Mouse (Mus musculus) small intestine, adult 2 months (tissue): ENCODE results near the gene Dact3. TPM values are rescaled to one million over a fixed set of nuclear protein-coding genes. Genes with fewer than 3 reads are reported as not detected.
A peak's percentile ranks its signal among the peaks of the same experiment; 100 is the strongest.

Source experiments
- H3K27ac ChIP-seq: fragments of 200-500 bp; 2 replicates; pipeline ENCODE4 v1.5.1; 2012; ENCODE audit warnings: low read depth, low read length, control low read depth, inconsistent platforms; ENCODE audit not compliant: insufficient read depth
- H3K27me3 ChIP-seq: fragments of 200-500 bp; 2 replicates; pipeline ENCODE4 v1.6.1; 2012; ENCODE audit warnings: mild to moderate bottlenecking, moderate library complexity, low read length, inconsistent platforms; ENCODE audit not compliant: control insufficient read depth, insufficient read depth
- H3K36me3 ChIP-seq: fragments of 200-500 bp; 2 replicates; pipeline ENCODE4 v1.6.1; 2012; ENCODE audit warnings: mild to moderate bottlenecking, low read length, control low read depth, inconsistent platforms; ENCODE audit not compliant: control insufficient read depth, insufficient read depth
- H3K4me1 ChIP-seq: fragments of 200-500 bp; 2 replicates; pipeline ENCODE4 v1.6.1; 2012; ENCODE audit warnings: low read length, inconsistent platforms, mixed read lengths; ENCODE audit not compliant: control insufficient read depth, insufficient read depth, insufficient read length
- H3K4me3 ChIP-seq: fragments of 200-500 bp; 2 replicates; pipeline ENCODE4 v1.5.1; 2012; ENCODE audit warnings: low read depth, mild to moderate bottlenecking, control low read depth, inconsistent platforms, low read length, moderate library complexity
- CTCF ChIP-seq: fragments of 200-500 bp; IDR thresholded peaks from 2 replicates; pipeline ENCODE4 v1.5.1; 2012; ENCODE audit warnings: low read depth, mild to moderate bottlenecking, control low read depth, inconsistent platforms, low read length, moderate library complexity, mixed read lengths; ENCODE audit not compliant: insufficient replicate concordance, insufficient read length; ENCODE audit errors: extremely low read depth
- POLR2A ChIP-seq: fragments of 200-500 bp; IDR thresholded peaks from 2 replicates; pipeline ENCODE4 v1.6.1; 2012; ENCODE audit warnings: low read depth, mild to moderate bottlenecking, control low read depth, inconsistent platforms, low read length, moderate library complexity
- WGBS: fragments of 180-500 bp; shearing (Covaris S2); methylation state at CpG from one replicate; pipeline ENCODE4 v1.1.7; 2018; 5-methylcytosine and 5-hydroxymethylcytosine counted together
- polyA plus RNA-seq: library from polyadenylated mRNA; depleted of rRNA; stranded (reverse); fragments of >200 nt; gene quantifications from 2 replicates; pipeline ENCODE4 v1.2.3, GENCODE M21; 2012

The Dact3 gene
- polyA plus RNA-seq, 1 experiment: 21.6 TPM

DNA sequence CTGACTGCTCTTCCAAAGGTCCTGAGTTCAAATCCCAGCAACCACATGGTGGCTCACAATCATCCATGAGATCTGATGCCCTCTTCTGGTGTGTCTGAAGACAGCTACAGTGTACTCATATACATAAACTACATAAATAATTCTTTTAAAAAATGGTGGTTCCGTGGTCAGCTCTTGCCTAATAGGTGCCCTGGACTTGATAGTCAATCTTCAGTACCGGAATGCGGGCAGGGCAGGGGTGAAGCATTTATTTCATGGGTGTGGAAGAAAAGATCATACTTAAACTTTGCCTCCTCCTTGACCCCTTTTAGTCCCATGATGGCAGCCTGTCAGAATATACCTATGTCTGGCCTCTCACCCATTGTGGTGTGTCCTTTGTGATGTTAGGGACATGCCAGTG lies 36.8 kb downstream of the Dact3 start:
- H3K4me1 ChIP-seq: no peaks in the 10 kb centered on the region; the same call in 1 of the 2 replicates
- H3K27ac ChIP-seq: no peak overlapping the region
- H3K36me3 ChIP-seq: peaks cover 25% of the 10 kb centered on the region
- H3K4me3 ChIP-seq: no peak overlapping the region
- WGBS: 66% methylated on average over 3 of the region's 3 CpGs
- H3K27me3 ChIP-seq: no peaks in the 10 kb centered on the region
- TF ChIP-seq CTCF (no peak), POLR2A (no peak)

DNA sequence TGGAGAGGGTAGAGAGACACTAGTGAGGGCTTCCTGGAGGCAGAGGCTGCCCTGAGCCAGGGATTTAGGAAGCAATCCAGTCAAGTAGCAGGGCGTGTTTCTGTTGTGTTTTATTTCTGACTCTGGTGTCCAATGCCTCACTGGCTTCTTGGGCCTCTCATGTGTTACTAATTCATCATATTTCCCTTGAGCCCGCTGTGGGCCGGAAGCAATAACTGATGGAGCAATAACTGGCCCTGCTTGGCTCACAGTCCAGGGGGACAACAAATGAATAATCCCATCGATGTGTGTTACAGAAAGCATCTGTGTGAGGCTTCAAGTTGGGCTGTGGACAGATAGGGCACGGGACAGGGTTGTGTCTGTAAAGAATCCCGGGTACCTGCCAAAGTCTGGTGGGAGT lies 37.2 kb downstream of the Dact3 start:
- no peak overlapping the region for H3K27ac ChIP-seq
- no peak overlapping the region for H3K4me3 ChIP-seq
- H3K36me3 ChIP-seq: peaks cover 30% of the 10 kb centered on the region
- TF ChIP-seq POLR2A: no peak
- TF ChIP-seq CTCF: no peak
- 79% methylated on average over 6 of the region's 6 CpGs for WGBS
- no peaks in the 10 kb centered on the region for H3K27me3 ChIP-seq
- H3K4me1 ChIP-seq: no peaks in the 10 kb centered on the region; the same call in 1 of the 2 replicates

DNA sequence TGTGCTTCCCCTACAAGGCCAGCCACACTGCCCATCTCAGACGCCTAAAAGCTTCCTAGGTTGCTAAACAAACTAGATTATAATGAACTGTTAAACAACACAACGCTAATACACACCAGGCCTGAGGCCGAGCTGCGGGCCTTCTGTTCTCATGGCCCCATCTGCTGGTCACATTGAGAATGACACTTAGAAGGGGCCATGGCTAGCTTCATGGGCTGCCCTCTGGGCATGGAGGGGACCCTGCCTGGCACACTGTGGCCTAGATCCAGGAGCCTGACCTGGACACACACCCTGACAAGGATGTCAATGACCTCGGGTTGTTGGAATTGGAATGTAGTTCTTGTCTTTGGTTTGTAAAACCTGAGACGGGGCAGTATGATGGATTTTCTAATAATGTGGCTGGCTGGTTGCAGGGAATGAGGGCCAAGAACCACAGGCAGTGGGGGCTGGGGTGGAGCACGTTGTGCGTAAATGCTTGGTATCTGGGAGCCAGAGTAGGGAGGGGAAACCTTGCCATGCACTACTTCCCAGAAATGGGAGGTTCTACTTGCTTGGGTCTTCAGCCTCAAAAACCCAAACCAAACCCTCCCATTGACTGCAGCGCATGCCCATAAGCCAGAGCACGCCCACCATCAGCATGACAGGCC lies 38.8 kb downstream of the Dact3 start:
- no peak overlapping the region for H3K4me3 ChIP-seq
- TF ChIP-seq POLR2A (no peak), CTCF (peak; percentile 91)
- H3K27me3 ChIP-seq: no peaks in the 10 kb centered on the region
- 31% methylated on average over 10 of the region's 10 CpGs for WGBS
- H3K4me1 ChIP-seq: no peaks in the 10 kb centered on the region
- no peak overlapping the region for H3K27ac ChIP-seq
- H3K36me3 ChIP-seq: peaks cover 45% of the 10 kb centered on the region

DNA sequence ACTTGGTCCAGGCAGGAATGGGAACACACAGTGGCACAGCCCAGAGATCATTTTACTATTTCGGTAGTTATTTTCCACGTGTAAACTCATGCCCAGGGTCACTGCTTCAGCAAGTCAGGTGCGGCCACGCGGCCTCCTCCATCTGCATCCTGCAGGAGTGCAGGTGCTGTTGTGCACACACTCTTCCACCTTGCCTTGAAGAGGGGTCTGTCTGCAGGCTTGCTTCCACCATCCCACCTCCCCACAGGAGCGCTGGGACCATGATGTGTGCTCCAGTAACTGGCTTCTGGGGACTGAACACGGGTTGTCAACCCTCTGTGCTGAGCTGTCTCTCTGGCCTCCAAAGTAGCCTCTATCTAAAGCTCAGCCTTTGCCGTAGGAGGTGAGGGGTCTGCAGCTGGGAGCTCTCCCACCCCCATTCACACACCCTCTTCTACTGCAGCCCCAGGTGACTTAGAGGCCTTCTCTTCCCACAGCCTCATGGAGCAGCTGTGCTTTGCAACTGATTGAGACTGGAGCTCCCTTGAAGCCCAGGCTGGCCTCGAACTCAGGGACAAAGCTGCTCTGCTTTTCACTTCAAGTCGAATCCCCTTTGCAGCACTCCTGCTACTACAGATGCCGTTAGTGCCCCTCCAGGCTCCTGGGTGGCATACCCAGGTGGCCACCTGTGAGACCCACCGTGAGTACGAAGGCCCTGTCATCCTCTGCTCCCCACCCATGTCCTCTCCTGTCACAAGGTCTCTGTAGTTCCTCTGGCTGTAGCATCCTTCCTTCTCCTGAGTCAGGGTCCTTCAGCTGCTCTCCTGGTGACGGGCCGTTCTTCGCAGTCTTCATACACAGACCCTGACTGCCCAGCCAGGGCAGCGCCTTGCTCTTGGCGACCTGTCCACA lies 39.6 kb downstream of the Dact3 start:
- H3K27ac ChIP-seq: no peak overlapping the region
- peaks cover 47% of the 10 kb centered on the region for H3K36me3 ChIP-seq
- no peaks in the 10 kb centered on the region; the same call in 1 of the 2 replicates for H3K4me1 ChIP-seq
- 85% methylated on average over 18 of the region's 18 CpGs for whole genome bisulfite sequencing
- TF ChIP-seq CTCF: no peak
- no peak for TF ChIP-seq POLR2A
- H3K4me3 ChIP-seq: no peak overlapping the region
- H3K27me3 ChIP-seq: no peaks in the 10 kb centered on the region

DNA sequence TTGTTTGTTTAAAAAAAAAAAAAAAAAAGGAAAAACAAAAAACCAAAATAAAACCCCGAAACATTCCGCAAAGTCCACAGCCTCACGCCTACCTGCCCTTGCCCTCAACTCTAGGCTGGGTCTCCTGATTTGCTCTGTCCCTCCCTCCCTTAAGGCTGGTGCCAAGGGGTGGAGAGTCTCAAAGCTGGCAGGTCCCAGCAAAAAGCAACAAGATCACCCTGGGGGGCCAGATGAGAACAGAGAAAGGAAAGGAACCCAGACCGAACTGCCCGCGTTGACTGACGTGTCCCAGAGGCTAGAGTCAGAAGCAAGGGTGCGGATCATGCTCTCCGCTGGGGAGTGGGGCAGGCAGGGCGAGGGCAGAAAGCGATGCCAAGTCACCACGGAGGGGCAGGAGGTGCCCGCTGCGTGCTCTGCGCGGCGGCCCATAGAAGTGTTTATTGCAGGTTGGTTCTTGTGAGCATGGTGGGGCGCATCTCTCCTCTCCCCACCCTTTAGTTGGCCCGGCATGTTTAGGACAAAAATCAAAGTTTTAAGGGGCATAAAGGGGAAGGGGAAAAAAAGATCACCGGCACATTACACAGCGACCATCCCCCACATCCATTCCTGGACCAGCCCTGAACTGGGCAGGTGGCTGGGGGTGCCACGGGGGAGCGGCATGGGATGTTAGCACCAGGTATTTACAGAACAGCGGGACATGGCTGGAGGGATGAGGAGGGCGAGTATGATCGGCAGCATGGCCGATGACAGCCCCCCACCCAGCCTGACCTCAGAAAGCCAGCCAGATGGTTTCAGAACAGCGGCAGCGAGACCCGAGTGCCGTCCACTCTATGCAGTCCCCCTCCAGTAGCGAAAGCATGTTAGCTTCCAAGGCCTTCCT lies 40.6 kb downstream of the Dact3 start:
- WGBS: 92% methylated on average over 32 of the region's 32 CpGs
- TF ChIP-seq POLR2A: no peak
- no peak for TF ChIP-seq CTCF
- H3K27me3 ChIP-seq: no peaks in the 10 kb centered on the region
- no peak overlapping the region for H3K27ac ChIP-seq
- H3K36me3 ChIP-seq: peaks cover 51% of the 10 kb centered on the region
- no peak overlapping the region for H3K4me3 ChIP-seq
- H3K4me1 ChIP-seq: peaks cover 4% of the 10 kb centered on the region

DNA sequence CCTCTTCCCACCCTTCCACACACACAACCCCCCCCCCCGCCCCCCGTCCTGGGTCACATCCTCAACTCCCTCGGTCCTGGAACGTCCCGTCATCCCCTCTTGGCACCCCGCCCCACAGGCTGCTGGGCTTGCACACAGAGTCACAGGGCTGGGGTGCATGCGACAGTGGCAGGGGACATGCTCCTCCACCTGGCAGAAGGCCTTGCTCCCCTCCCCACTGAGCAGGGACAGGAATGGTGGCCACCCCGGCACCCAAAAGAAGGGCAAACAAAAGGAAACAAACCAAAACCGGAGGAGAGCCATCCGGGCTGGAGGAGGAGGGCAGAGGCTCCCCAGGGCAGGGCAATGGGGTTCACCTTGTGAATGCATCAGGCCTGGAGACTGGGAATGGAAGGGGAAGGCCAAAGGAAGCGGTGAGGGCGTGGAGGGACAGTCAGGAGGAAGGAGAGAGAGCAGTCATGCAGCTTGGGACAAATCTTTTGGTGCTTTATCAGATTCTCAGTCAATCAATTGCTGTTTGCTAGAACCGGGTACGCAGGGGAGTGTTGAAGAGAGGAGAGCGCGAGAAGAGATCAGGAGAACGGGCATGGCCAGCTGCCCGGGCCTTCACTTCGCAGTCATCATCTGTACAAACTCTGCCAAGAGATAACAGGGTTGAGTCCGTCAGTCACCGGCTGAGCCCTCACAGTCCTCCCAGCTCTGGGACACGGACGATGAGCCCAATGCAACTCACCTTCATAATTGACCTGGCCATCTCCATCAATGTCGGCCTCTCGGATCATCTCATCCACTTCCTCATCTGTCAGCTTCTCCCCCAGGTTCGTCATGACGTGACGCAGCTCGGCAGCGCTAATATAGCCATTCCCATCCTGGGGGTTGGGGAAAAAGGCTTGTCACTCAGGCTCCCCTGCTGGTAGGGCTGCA lies 41.5 kb downstream of the Dact3 start:
- no peak overlapping the region for H3K4me3 ChIP-seq
- no peak overlapping the region for H3K27ac ChIP-seq
- peaks cover 51% of the 10 kb centered on the region for H3K36me3 ChIP-seq
- WGBS: 74% methylated on average over 30 of the region's 30 CpGs
- TF ChIP-seq CTCF (no peak), POLR2A (no peak)
- no peaks in the 10 kb centered on the region for H3K27me3 ChIP-seq
- H3K4me1 ChIP-seq: peaks cover 13% of the 10 kb centered on the region

DNA sequence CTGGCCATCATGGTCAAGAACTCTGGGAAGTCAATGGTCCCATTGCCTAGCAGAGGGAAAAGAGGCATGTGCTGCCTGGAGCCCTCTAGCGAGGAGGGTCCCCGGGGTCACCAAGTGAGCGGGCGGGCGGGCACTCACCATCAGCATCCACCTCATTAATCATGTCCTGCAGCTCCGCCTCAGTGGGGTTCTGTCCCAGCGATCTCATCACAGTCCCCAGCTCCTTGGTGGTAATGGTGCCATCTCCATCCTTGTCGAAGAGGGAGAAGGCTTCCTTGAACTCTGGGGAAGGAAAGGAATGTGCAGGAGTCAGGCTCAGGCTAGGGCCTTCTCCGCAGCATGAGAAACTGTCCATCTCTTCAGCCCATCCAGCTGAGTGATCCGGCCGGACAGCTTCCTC lies 42.3 kb downstream of the Dact3 start:
- H3K27me3 ChIP-seq: no peaks in the 10 kb centered on the region
- peaks cover 51% of the 10 kb centered on the region for H3K36me3 ChIP-seq
- H3K4me3 ChIP-seq: no peak overlapping the region
- 85% methylated on average over 11 of the region's 11 CpGs for WGBS
- no peak overlapping the region for H3K27ac ChIP-seq
- H3K4me1 ChIP-seq: peaks cover 14% of the 10 kb centered on the region
- TF ChIP-seq POLR2A (no peak), CTCF (no peak)
